Mouse (Mus musculus): ENCODE results near the gene Slx.
"Not testable (repeated sequence)": the region's sequence is repeated elsewhere in the genome, so short reads cannot be mapped to it uniquely, and the experiment has no call there.

The Slx gene

GRCm38 (mm10) chrX:26545465-26545864 lies at the start of gene Slx:
Gene Slx, minus strand, starts transcription at chrX:26545565.
- not testable (repeated sequence) for DNase-seq

Measured in cerebellum, postnatal 14 days (tissue).